In genomic region chr1:74296477-74296876, GRCm38 (mm10) we compare ENCODE assay signal across 8 mouse cellular contexts. TPM values are rescaled to one million over a fixed set of nuclear protein-coding genes. Genes with fewer than 3 reads are reported as not detected.
DNase-seq lines count a peak whose midpoint lies in the region; ATAC-seq and TF ChIP-seq lines count a peak whose summit lies in the region.

No protein-coding gene starts in this region.

- peak; percentile 47 for DNase-seq in gastrocnemius, adult 18-20 months (ENCODE audit: low spot score)
- DNase-seq in gastrocnemius, postnatal 14 days, result no peak
- DNase-seq in testis, postnatal 14 days (ENCODE audit: low spot score), result no peak
- no peak for DNase-seq in liver, embryonic 11.5 days (ENCODE audit: low spot score)
- DNase-seq in urinary bladder, postnatal 14 days (ENCODE audit: low spot score), result peak; percentile 67
- no peak for DNase-seq in c-Kit-positive CD71-positive TER-119-positive erythroid progenitor cells, embryonic 14.5 days (ENCODE audit: low spot score)

- WGBS in liver, embryonic 11.5 days, result 50% methylated on average over 6 of the region's 6 CpGs

- TF ChIP-seq POLR2A in testis, adult 2 months (IDR thresholded peaks at IDR 0.05; ENCODE audit: control insufficient read depth, low read depth, low read length), result no peak

- no peaks in the 10 kb centered on the region for H3K27me3 ChIP-seq in testis, adult 2 months (ENCODE audit: control insufficient read depth, insufficient read depth, low read length)
- no peaks in the 10 kb centered on the region for H3K27me3 ChIP-seq in liver, embryonic 11.5 days (replicated peaks; ENCODE audit: control insufficient read depth, insufficient read depth, low read length)

- peak overlapping the region; percentile 7 for H3K27ac ChIP-seq in testis, adult 2 months (ENCODE audit: control insufficient read depth, insufficient read depth, low read depth, low read length)
- H3K27ac ChIP-seq in liver, embryonic 11.5 days (ENCODE audit: low read depth, low read length), result peak overlapping the region; percentile 91

- peaks cover 2% of the 10 kb centered on the region; the same call in 1 of the 2 replicates for H3K4me1 ChIP-seq in testis, adult 2 months (ENCODE audit: control insufficient read depth, insufficient read depth, low read length)
- H3K4me1 ChIP-seq in liver, embryonic 11.5 days (replicated peaks; ENCODE audit: control insufficient read depth, insufficient read depth, low read length), result peaks cover 51% of the 10 kb centered on the region

- no peak for TF ChIP-seq CTCF in testis, adult 2 months (IDR thresholded peaks at IDR 0.05; ENCODE audit: control insufficient read depth, insufficient read depth, insufficient replicate concordance, low read depth, low read length)

- ATAC-seq in liver, embryonic 11.5 days (replicated peaks; ENCODE audit: low FRiP score), result no peak
- ATAC-seq in granulocyte monocyte progenitor cell, adult 5-6 weeks (replicated peaks; ENCODE audit: poor library complexity, severe bottlenecking), result no peak

- intact Hi-C loops in gastrocnemius, postnatal 14 days (cut with DNase I; ENCODE audit: low total_unique reads), result no loop called here

- no peak overlapping the region for H3K4me3 ChIP-seq in testis, adult 2 months (ENCODE audit: control insufficient read depth, low read depth, low read length)
- H3K4me3 ChIP-seq in liver, embryonic 11.5 days (ENCODE audit: low read depth, low read length), result peak overlapping the region; percentile 41

- H3K9ac ChIP-seq in liver, embryonic 11.5 days (ENCODE audit: low read depth, low read length), result peak overlapping the region; percentile 65

- peak overlapping the region; percentile 72 for H3K4me2 ChIP-seq in liver, embryonic 11.5 days

- H3K36me3 ChIP-seq in testis, adult 2 months (ENCODE audit: control insufficient read depth, insufficient read depth, low read length), result no peaks in the 10 kb centered on the region
- H3K36me3 ChIP-seq in liver, embryonic 11.5 days (ENCODE audit: control insufficient read depth, insufficient read depth, low read length), result peaks cover 11% of the 10 kb centered on the region

- no peaks in the 10 kb centered on the region for H3K9me3 ChIP-seq in liver, embryonic 11.5 days (ENCODE audit: control insufficient read depth, low read length)

RNA-seq across cellular contexts. Expression of gene Tmbim1, which starts 8.9 kb away (rescaled TPM):
- 10 to 100 TPM; 29.0 to 42.2 TPM for total RNA-seq in gastrocnemius, adult 18-20 months (2021)
- total RNA-seq in gastrocnemius, postnatal 14 days (2021), result 10 to 100 TPM; 32.4 to 39.8 TPM
- 6.3 TPM in 2 replicates for polyA plus RNA-seq in testis, adult 2 months (2012; rRNA removed)
- polyA plus RNA-seq in liver, embryonic 11.5 days (2014; fragmentation: Nextera tagmentation; extraction: Ambion mirVana), result 21.7 and 22.9 TPM in 2 replicates
- total RNA-seq in granulocyte monocyte progenitor cell, adult 5-6 weeks (2014; fragmentation: Nextera tagmentation), result 21.9 and 24.6 TPM in 2 replicates
- total RNA-seq in granulocyte monocyte progenitor cell, adult 5-6 weeks (2017), result 13.8 and 15.0 TPM in 2 replicates

RNA-seq across cellular contexts. Expression of gene Pnkd, which starts 11.7 kb away (rescaled TPM):
- total RNA-seq in gastrocnemius, adult 18-20 months (2021), result 10 to 100 TPM; 54.0 to 63.3 TPM
- total RNA-seq in gastrocnemius, postnatal 14 days (2021), result 10 to 100 TPM; 59.8 to 72.1 TPM
- 118 and 119 TPM in 2 replicates for polyA plus RNA-seq in testis, adult 2 months (2012; rRNA removed)
- polyA plus RNA-seq in liver, embryonic 11.5 days (2014; fragmentation: Nextera tagmentation; extraction: Ambion mirVana), result 79.7 and 84.3 TPM in 2 replicates
- total RNA-seq in granulocyte monocyte progenitor cell, adult 5-6 weeks (2014; fragmentation: Nextera tagmentation), result 28.7 and 49.8 TPM in 2 replicates
- total RNA-seq in granulocyte monocyte progenitor cell, adult 5-6 weeks (2017), result 9.0 and 14.1 TPM in 2 replicates

RNA-seq across cellular contexts. Expression of gene Aamp, which starts 11.9 kb away (rescaled TPM):
- total RNA-seq in gastrocnemius, adult 18-20 months (2021), result 10 to 100 TPM; 74.4 to 77.1 TPM
- total RNA-seq in gastrocnemius, postnatal 14 days (2021), result 10 to 100 TPM; 76.7 to 77.5 TPM
- polyA plus RNA-seq in testis, adult 2 months (2012; rRNA removed), result 1,529 and 1,552 TPM in 2 replicates
- 190 and 193 TPM in 2 replicates for polyA plus RNA-seq in liver, embryonic 11.5 days (2014; fragmentation: Nextera tagmentation; extraction: Ambion mirVana)
- 100 and 106 TPM in 2 replicates for total RNA-seq in granulocyte monocyte progenitor cell, adult 5-6 weeks (2014; fragmentation: Nextera tagmentation)
- total RNA-seq in granulocyte monocyte progenitor cell, adult 5-6 weeks (2017), result 98.8 and 140 TPM in 2 replicates

RNA-seq across cellular contexts. Expression of gene Gpbar1, which starts 18.1 kb away (rescaled TPM):
- not detected for total RNA-seq in gastrocnemius, adult 18-20 months (2021)
- total RNA-seq in gastrocnemius, postnatal 14 days (2021), result not detected
- 0.10 and 0.16 TPM in 2 replicates for polyA plus RNA-seq in testis, adult 2 months (2012; rRNA removed)
- 2.8 and 3.2 TPM in 2 replicates for polyA plus RNA-seq in liver, embryonic 11.5 days (2014; fragmentation: Nextera tagmentation; extraction: Ambion mirVana)
- not detected in 2 replicates for total RNA-seq in granulocyte monocyte progenitor cell, adult 5-6 weeks (2014; fragmentation: Nextera tagmentation)
- not detected in 2 replicates for total RNA-seq in granulocyte monocyte progenitor cell, adult 5-6 weeks (2017)

Comparison
In these comparisons a context has a peak if more than half of its experiments do, and no peak if none do; other contexts are left out.
1. DNase-seq: peak in gastrocnemius, adult 18-20 months (single experiment) and urinary bladder, postnatal 14 days (single experiment); none in gastrocnemius, postnatal 14 days (single experiment), testis, postnatal 14 days (single experiment), liver, embryonic 11.5 days (single experiment) and c-Kit-positive CD71-positive TER-119-positive erythroid progenitor cells, embryonic 14.5 days (single experiment).